Mouse (Mus musculus) heart, postnatal 0 days (tissue): ENCODE results near the gene Tpst1.

Experiments used
- CTCF ChIP-seq: IDR thresholded peaks from 2 replicates; pipeline ENCODE4 v1.5.1; 2016; ENCODE audit warnings: antibody characterized with exemption, control low read depth, low read depth
- EP300 ChIP-seq: IDR thresholded peaks from 2 replicates; pipeline ENCODE4 v1.6.1; 2016; ENCODE audit warnings: antibody characterized with exemption, low read depth

- TF ChIP-seq CTCF (no peak), EP300 (no peak)
These were observed 81.2 kb downstream of the Tpst1 start for GRCm38 (mm10) chr5:130154286-130154685.
